ENCODE assay signal across 12 mouse cellular contexts in the genomic region with DNA sequence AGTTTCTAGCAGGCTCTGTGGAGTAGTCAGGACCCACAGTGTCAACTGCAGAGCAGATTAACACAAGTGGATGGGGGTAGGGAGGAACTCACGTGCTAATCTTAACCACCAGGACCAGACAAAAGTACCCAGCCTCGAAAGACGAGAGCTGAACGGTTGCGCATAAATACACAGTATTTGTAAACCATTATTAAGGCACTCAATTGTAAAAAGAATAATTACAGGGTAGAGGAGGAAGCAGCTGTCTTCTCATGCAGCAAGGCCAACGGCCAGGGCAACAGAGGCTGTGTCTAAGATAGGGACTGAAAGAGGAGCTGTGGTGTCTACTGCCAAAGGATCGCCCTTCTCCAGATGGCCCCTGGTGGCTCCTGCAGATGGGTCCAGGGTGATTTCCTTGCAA. TPM values are rescaled to one million over a fixed set of nuclear protein-coding genes. Genes with fewer than 3 reads are reported as not detected.
DNase-seq lines count a peak whose midpoint lies in the region; ATAC-seq and TF ChIP-seq lines count a peak whose summit lies in the region.
"Had no signal": no experiment of that assay in that cellular context is flagged by ENCODE, and none has a peak within 500 bp of the region (broad histone marks: within the 10 kb centered on the region; RNA-seq: fewer than 3 reads in every experiment).

No protein-coding gene starts in this region.

- no peaks in the 10 kb centered on the region for H3K27me3 ChIP-seq in heart, embryonic 13.5 days (replicated peaks)
- H3K27me3 ChIP-seq in midbrain, embryonic 13.5 days = no peaks in the 10 kb centered on the region
- H3K27me3 ChIP-seq in midbrain, embryonic 14.5 days (ENCODE audit: control insufficient read depth, insufficient read depth, low read length) = no peaks in the 10 kb centered on the region
- no peaks in the 10 kb centered on the region for H3K27me3 ChIP-seq in forebrain, embryonic 11.5 days (ENCODE audit: control insufficient read depth, insufficient read depth, low read length)
- H3K27me3 ChIP-seq in liver, postnatal 0 days (ENCODE audit: insufficient read depth, low read length) = no peaks in the 10 kb centered on the region
- H3K27me3 ChIP-seq in kidney, embryonic 15.5 days = no peaks in the 10 kb centered on the region

- H3K9me3 ChIP-seq in heart, embryonic 13.5 days = no peaks in the 10 kb centered on the region
- no peaks in the 10 kb centered on the region for H3K9me3 ChIP-seq in midbrain, embryonic 13.5 days
- no peaks in the 10 kb centered on the region for H3K9me3 ChIP-seq in midbrain, embryonic 14.5 days (ENCODE audit: control insufficient read depth, low read length)
- no peaks in the 10 kb centered on the region for H3K9me3 ChIP-seq in forebrain, embryonic 11.5 days (ENCODE audit: control insufficient read depth, low read length)
- no peaks in the 10 kb centered on the region for H3K9me3 ChIP-seq in liver, postnatal 0 days (ENCODE audit: low read length)
- H3K9me3 ChIP-seq in kidney, embryonic 15.5 days (replicated peaks) = no peaks in the 10 kb centered on the region

- H3K4me2 ChIP-seq in heart, embryonic 13.5 days = 0 out of 2 replicates have a peak overlapping the region, but pooled peaks have one; percentile 18
- H3K4me2 ChIP-seq in midbrain, embryonic 13.5 days (replicated peaks) = no peak overlapping the region
- H3K4me2 ChIP-seq in midbrain, embryonic 14.5 days (ENCODE audit: low read length) = no peak overlapping the region
- H3K4me2 ChIP-seq in forebrain, embryonic 11.5 days (ENCODE audit: low read depth, low read length, severe bottlenecking) = no peak overlapping the region
- no peak overlapping the region for H3K4me2 ChIP-seq in liver, postnatal 0 days (ENCODE audit: low read depth, low read length)
- no peak overlapping the region for H3K4me2 ChIP-seq in kidney, embryonic 15.5 days

- TF ChIP-seq EP300 in liver, postnatal 0 days (IDR thresholded peaks at IDR 0.05; ENCODE audit: low read depth) = no peak

- peak overlapping the region; percentile 68 for H3K27ac ChIP-seq in heart, embryonic 13.5 days (replicated peaks)
- peak overlapping the region; percentile 68 for H3K27ac ChIP-seq in midbrain, embryonic 13.5 days
- no peak overlapping the region for H3K27ac ChIP-seq in midbrain, embryonic 14.5 days (replicated peaks; ENCODE audit: low read depth, low read length)
- peak overlapping the region; percentile 14; the same call in 1 of the 2 replicates for H3K27ac ChIP-seq in forebrain, embryonic 11.5 days (ENCODE audit: low read depth, low read length)
- H3K27ac ChIP-seq in liver, postnatal 0 days (ENCODE audit: low read depth) = no peak overlapping the region
- H3K27ac ChIP-seq in kidney, embryonic 15.5 days = no peak overlapping the region
- H3K27ac ChIP-seq: liver, embryonic 14.5 days had no signal

- peaks cover 51% of the 10 kb centered on the region for H3K36me3 ChIP-seq in heart, embryonic 13.5 days
- H3K36me3 ChIP-seq in midbrain, embryonic 13.5 days = peaks cover 34% of the 10 kb centered on the region
- peaks cover 26% of the 10 kb centered on the region for H3K36me3 ChIP-seq in midbrain, embryonic 14.5 days (ENCODE audit: control insufficient read depth, insufficient read depth, low read length)
- H3K36me3 ChIP-seq in forebrain, embryonic 11.5 days (ENCODE audit: control insufficient read depth, insufficient read depth, low read length) = peaks cover 8% of the 10 kb centered on the region
- H3K36me3 ChIP-seq in liver, postnatal 0 days (replicated peaks; ENCODE audit: insufficient read depth, low read length) = peaks cover 25% of the 10 kb centered on the region
- peaks cover 36% of the 10 kb centered on the region for H3K36me3 ChIP-seq in kidney, embryonic 15.5 days

- peaks cover 38% of the 10 kb centered on the region for H3K4me1 ChIP-seq in heart, embryonic 13.5 days
- H3K4me1 ChIP-seq in midbrain, embryonic 13.5 days (replicated peaks) = peaks cover 12% of the 10 kb centered on the region
- H3K4me1 ChIP-seq in midbrain, embryonic 14.5 days (ENCODE audit: control insufficient read depth, insufficient read depth, low read length) = 0 out of 2 replicates have a peak, but pooled peaks cover 7% of the 10 kb centered on the region
- H3K4me1 ChIP-seq in forebrain, embryonic 11.5 days (replicated peaks; ENCODE audit: control insufficient read depth, insufficient read depth, low read length) = 0 out of 2 replicates have a peak, but pooled peaks cover 2% of the 10 kb centered on the region
- no peaks in the 10 kb centered on the region for H3K4me1 ChIP-seq in liver, postnatal 0 days (ENCODE audit: insufficient read depth)
- peaks cover 11% of the 10 kb centered on the region for H3K4me1 ChIP-seq in kidney, embryonic 15.5 days

- DNase-seq in heart, adult 9 months (ENCODE audit: low spot score in 2 of 2) = no peak
- no peak for DNase-seq in midbrain, embryonic 14.5 days
- no peak for DNase-seq in forebrain, embryonic 11.5 days (ENCODE audit: low spot score)
- DNase-seq in liver, postnatal 0 days = no peak
- no peak for DNase-seq in gastrocnemius, adult 18-20 months (ENCODE audit: low spot score)
- DNase-seq: kidney, adult 11 months; kidney, postnatal 4 days had no signal

- 28% methylated on average over 7 of the region's 7 CpGs for WGBS in heart, embryonic 13.5 days
- WGBS in midbrain, embryonic 13.5 days = 38% methylated on average over 7 of the region's 7 CpGs
- 36% methylated on average over 7 of the region's 7 CpGs for WGBS in midbrain, embryonic 14.5 days
- WGBS in forebrain, embryonic 11.5 days = 70% methylated on average over 7 of the region's 7 CpGs
- 43% methylated on average over 7 of the region's 7 CpGs for WGBS in liver, postnatal 0 days (ENCODE audit: insufficient replicate concordance)
- 65% methylated on average over 7 of the region's 7 CpGs for WGBS in kidney, embryonic 15.5 days

- no peak for ATAC-seq in heart, embryonic 13.5 days (ENCODE audit: extremely low read depth, insufficient number of reproducible peaks, low FRiP score, low TSS enrichment)
- ATAC-seq in midbrain, embryonic 13.5 days = no peak; the same call in 1 of the 2 replicates
- ATAC-seq in midbrain, embryonic 14.5 days (ENCODE audit: low FRiP score, low TSS enrichment) = no peak
- no peak for ATAC-seq in forebrain, embryonic 11.5 days (replicated peaks; ENCODE audit: low FRiP score)
- peak; percentile 63 for ATAC-seq in liver, postnatal 0 days
- ATAC-seq in kidney, embryonic 15.5 days (replicated peaks; ENCODE audit: low FRiP score) = no peak

- no peak for TF ChIP-seq CTCF in liver, postnatal 0 days (IDR thresholded peaks at IDR 0.05; ENCODE audit: low read depth)

- no peak overlapping the region for H3K4me3 ChIP-seq in heart, embryonic 13.5 days
- H3K4me3 ChIP-seq in midbrain, embryonic 13.5 days (replicated peaks) = no peak overlapping the region
- H3K4me3 ChIP-seq in midbrain, embryonic 14.5 days (replicated peaks; ENCODE audit: low read depth, low read length) = no peak overlapping the region
- no peak overlapping the region for H3K4me3 ChIP-seq in forebrain, embryonic 11.5 days (ENCODE audit: low read depth, low read length)
- no peak overlapping the region for H3K4me3 ChIP-seq in liver, postnatal 0 days (ENCODE audit: low read depth, low read length)
- no peak overlapping the region for H3K4me3 ChIP-seq in kidney, embryonic 15.5 days (replicated peaks)
- H3K4me3 ChIP-seq: erythroblast, embryonic 14.5 days had no signal

- 0 out of 2 replicates have a peak overlapping the region, but pooled peaks have one; percentile 5 for H3K9ac ChIP-seq in heart, embryonic 13.5 days
- 0 out of 2 replicates have a peak overlapping the region, but pooled peaks have one; percentile 3 for H3K9ac ChIP-seq in midbrain, embryonic 13.5 days (replicated peaks)
- no peak overlapping the region; the same call in 1 of the 2 replicates for H3K9ac ChIP-seq in midbrain, embryonic 14.5 days (replicated peaks; ENCODE audit: low read length)
- H3K9ac ChIP-seq in forebrain, embryonic 11.5 days (ENCODE audit: low read length) = no peak overlapping the region
- no peak overlapping the region for H3K9ac ChIP-seq in liver, postnatal 0 days (replicated peaks)
- no peak overlapping the region for H3K9ac ChIP-seq in kidney, embryonic 15.5 days
- H3K9ac ChIP-seq: liver, embryonic 14.5 days had no signal

RNA-seq across cellular contexts. Expression of a gene that starts 29.1 kb away (rescaled TPM):
- polyA plus RNA-seq in heart, embryonic 13.5 days (2015; fragmentation: Nextera tagmentation; extraction: Ambion mirVana) = 95.4 and 99.4 TPM in 2 replicates
- polyA plus RNA-seq in midbrain, embryonic 13.5 days (2015; fragmentation: Nextera tagmentation; extraction: Ambion mirVana) = 214 and 215 TPM in 2 replicates
- polyA plus RNA-seq in midbrain, embryonic 14.5 days (2014; fragmentation: Nextera tagmentation; extraction: Ambion mirVana) = 133 and 201 TPM in 2 replicates
- polyA plus RNA-seq in forebrain, embryonic 11.5 days (2014; fragmentation: Nextera tagmentation; extraction: Ambion mirVana) = 231 and 246 TPM in 2 replicates
- polyA plus RNA-seq in liver, postnatal 0 days (2015; fragmentation: Nextera tagmentation; extraction: Ambion mirVana) = 23.6 and 27.6 TPM in 2 replicates
- polyA plus RNA-seq in kidney, embryonic 15.5 days (2015; fragmentation: Nextera tagmentation; extraction: Ambion mirVana) = 105 and 119 TPM in 2 replicates
- 10 to 100 TPM in 1 of 2 experiments, 1 to 10 TPM in 1; 8.9 to 12.7 TPM for total RNA-seq in gastrocnemius, adult 18-20 months (2021)

RNA-seq across cellular contexts. Expression of a gene that starts 56.0 kb away (rescaled TPM):
- 12.4 and 13.5 TPM in 2 replicates for polyA plus RNA-seq in heart, embryonic 13.5 days (2015; fragmentation: Nextera tagmentation; extraction: Ambion mirVana)
- 14.3 and 17.2 TPM in 2 replicates for polyA plus RNA-seq in midbrain, embryonic 13.5 days (2015; fragmentation: Nextera tagmentation; extraction: Ambion mirVana)
- polyA plus RNA-seq in midbrain, embryonic 14.5 days (2014; fragmentation: Nextera tagmentation; extraction: Ambion mirVana) = 15.5 and 22.4 TPM in 2 replicates
- polyA plus RNA-seq in forebrain, embryonic 11.5 days (2014; fragmentation: Nextera tagmentation; extraction: Ambion mirVana) = 25.7 and 28.7 TPM in 2 replicates
- polyA plus RNA-seq in liver, postnatal 0 days (2015; fragmentation: Nextera tagmentation; extraction: Ambion mirVana) = 3.7 and 4.3 TPM in 2 replicates
- polyA plus RNA-seq in kidney, embryonic 15.5 days (2015; fragmentation: Nextera tagmentation; extraction: Ambion mirVana) = 14.7 and 18.3 TPM in 2 replicates
- total RNA-seq in gastrocnemius, adult 18-20 months (2021) = 1 to 10 TPM; 7.2 to 7.7 TPM

Comparison
In these comparisons a context has a peak if more than half of its experiments do, and no peak if none do; other contexts are left out.
1. H3K27ac ChIP-seq: peak in heart, embryonic 13.5 days (single experiment), midbrain, embryonic 13.5 days (single experiment) and forebrain, embryonic 11.5 days (single experiment); none in midbrain, embryonic 14.5 days (single experiment), liver, postnatal 0 days (single experiment) and kidney, embryonic 15.5 days (single experiment).
2. H3K9ac ChIP-seq: peak in heart, embryonic 13.5 days (single experiment) and midbrain, embryonic 13.5 days (single experiment); none in midbrain, embryonic 14.5 days (single experiment), forebrain, embryonic 11.5 days (single experiment), liver, postnatal 0 days (single experiment) and kidney, embryonic 15.5 days (single experiment).